Mouse (Mus musculus): Measurements from ENCODE around the gene Ccdc36.

Gene Ccdc36

DNA sequence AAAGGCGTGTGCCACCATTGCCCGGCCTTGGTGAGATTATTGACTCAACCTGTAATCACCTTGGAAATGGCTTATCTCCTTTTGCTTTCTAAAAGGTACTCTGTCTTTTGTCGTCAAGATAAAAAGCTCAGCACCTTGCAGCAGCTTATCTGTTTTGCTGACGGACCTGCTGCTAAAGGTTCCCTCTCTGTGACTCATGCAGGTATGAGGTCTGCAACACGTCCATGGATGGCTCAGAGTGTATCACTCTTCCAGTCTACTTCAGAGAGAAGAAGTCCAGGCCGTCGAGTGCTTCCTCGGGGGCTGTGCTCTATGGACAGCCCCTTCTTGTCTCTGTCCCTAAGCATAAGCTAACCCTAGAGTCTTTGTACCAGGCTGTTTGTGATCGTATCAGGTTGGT, 50.0 kb downstream of the Ccdc36 start:
- DNase-seq (ENCODE audit: low spot score in 2 of 2): no peak

Measured in frontal cortex, postnatal 14 days (tissue).